Mouse (Mus musculus): ENCODE data around the gene Tmem62. TPM values are rescaled to one million over a fixed set of nuclear protein-coding genes. Genes with fewer than 3 reads are reported as not detected.
"Not testable (repeated sequence)": the region's sequence is repeated elsewhere in the genome, so short reads cannot be mapped to it uniquely, and the experiment has no call there.

The Tmem62 gene
- total RNA-seq (2015; ENCODE audit: low replicate concordance) (3.2 and 5.0 TPM in 2 replicates), total RNA-seq (2017; ENCODE audit: low replicate concordance) (3.7 and 8.4 TPM in 2 replicates)

DNA sequence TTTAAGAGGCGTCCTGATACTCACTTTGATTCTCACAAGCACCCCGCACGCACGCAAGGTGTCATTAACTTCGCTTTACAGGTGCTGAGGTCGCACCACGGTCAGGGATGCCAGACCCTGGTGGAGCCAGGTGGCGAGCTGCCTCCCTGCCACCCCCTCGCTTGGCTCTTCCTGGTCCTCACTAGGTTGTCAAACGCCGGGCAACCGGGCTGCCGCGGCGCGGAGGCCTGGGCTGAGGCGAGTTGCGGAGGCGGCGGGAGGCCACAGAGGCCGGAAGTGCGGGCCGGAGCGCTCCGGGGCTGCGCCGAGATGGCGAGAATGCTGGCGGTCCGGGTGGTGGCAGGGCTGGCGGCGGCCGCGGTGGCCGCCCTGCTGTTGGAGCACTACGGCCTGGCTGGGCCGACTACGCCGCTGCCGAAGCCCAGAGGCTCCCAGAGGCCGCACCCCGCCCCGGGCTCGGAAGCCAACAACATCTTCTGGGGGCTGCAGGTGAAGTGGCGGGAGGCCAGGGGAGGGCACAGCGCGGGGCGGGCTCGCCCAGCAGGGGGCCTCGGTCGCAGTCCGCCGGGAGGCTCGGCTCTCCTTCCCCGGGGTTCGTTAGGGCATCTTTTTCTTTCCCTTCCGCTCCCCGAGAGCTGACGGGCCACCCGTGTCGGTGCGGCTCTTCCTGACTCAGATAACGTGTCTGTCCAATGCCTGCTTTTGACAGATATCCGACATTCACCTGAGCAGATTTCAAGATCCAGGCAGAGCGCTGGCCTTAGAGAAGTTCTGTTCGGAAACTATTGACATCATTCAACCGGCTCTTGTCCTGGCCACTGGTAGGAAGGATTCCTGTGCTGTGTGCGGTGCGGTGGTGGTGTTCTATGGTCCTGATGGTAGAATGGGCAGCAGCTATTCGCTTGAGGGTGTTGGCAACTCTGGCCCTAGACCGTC is at the start of gene Tmem62:
Tmem62 (plus strand) TSS at position 28 of the 936 bp plus-strand sequence.
- ATAC-seq (replicated peaks; ENCODE audit: low FRiP score, poor library complexity, severe bottlenecking): peak; percentile 84

DNA sequence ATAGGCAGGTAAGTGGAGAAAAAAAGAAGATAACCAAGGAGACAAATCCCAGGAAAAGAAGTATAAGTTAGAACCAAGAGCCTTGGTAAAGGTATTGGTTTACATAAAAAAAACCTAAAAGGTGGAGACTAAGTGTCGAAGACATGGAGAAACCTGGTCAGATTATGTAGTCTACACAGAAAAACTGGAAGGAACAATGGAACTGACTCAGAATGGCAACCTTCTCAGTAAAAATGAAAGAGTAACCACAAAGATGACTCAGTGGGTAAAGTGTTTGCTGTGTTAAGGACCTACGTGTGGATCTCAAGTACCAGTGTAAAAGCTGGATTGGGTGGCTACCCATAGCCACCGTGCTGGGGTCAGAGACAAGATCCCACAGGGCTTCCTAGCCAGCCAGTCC is 43.8 kb upstream of the Tmem62 start:
- ATAC-seq (replicated peaks; ENCODE audit: low FRiP score, poor library complexity, severe bottlenecking): no peak

DNA sequence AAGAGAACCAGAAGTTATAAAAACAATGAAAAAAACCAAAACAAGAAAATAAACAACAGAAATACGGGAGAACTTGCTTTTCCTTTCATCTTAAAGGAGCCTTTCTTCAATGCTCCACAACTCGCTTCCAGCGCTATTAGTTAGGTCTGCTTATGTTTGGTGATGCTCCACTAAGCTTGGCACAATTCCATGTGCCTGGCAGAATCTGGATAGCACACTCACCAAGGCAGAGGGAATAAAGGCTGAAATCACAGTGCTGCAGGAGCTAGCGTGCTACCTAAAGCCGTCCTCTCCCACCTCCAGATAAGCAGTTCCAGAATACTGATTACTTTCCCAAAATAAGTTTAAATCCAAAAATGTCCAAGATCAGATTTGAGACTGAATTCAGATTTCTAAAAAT is 25.6 kb upstream of the Tmem62 start:
- ATAC-seq (replicated peaks; ENCODE audit: low FRiP score, poor library complexity, severe bottlenecking): no peak

DNA sequence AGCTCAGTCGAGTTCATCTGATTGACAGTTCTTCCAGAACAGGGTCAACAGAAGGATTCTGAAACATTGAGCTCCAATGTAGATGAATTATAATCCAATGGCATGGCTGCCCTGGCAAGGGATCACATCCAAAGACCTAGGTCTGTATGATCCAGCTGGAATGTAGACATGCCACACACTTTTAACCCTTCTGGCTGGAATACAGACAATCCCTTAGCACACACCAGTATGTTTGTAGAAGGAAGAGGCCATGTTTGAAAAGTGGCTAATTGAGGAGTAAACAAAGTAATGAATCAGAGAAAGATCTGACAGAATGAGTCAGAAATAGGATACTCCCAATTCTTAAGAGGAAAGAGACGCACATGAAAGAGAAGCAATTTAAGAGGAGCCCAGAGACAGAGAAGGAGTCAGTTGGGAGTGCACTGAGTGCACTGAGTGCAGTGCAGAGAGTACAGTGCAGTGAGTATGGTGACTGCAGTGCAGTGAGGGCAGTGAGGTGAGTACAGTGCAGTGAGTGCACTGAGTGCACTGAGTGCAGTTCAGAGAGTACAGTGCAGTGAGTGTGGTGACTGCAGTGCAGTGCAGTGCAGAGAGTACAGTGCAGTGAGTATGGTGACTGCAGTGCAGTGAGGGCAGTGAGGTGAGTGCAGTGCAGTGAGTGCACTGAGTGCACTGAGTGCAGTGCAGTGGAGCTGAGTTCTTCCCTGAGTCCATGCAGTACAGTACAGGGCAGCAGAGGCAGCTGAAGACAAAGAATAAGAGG is 24.5 kb upstream of the Tmem62 start:
- 0 out of 2 replicates have a peak, but pooled peaks have one; percentile 46 for ATAC-seq (replicated peaks; ENCODE audit: low FRiP score, poor library complexity, severe bottlenecking)

DNA sequence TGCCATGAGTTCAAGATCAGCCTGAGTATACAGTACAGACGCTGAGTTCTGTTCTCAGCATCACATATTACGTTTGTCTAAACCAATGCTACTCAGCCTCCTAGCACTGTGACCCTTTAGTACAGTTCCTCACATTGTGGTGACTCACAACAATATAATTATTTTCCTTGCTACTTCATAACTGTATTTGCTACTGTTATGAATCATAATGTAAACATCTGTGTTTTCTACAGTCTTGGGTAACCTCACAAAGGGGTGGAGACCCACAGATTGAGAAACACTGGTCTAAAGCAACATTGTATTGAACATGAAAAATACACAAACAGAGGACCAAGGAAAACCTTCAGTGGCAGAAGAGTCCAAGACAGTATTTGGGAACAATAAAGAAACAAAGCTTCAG is 17.5 kb upstream of the Tmem62 start:
- ATAC-seq (replicated peaks; ENCODE audit: low FRiP score, poor library complexity, severe bottlenecking): no peak

DNA sequence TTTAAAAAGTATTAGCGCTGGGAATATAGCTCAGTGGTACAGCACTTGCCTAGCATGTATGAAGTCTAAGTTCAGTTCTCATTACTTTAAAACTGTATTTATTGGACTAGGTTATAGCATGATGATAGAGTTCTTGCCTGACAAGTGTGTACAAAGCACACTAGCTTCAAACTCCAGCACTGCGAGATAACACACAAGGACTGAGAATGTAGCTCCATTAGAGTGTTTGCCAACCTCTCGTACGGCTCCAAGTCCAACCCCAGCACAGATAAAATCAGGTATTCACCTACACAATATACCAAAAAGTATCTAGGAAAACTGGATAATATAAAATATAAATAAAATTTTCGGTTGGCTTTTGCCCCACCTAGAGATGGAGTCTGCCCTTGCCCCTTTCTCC is 17.0 kb upstream of the Tmem62 start:
- no peak for ATAC-seq (replicated peaks; ENCODE audit: low FRiP score, poor library complexity, severe bottlenecking)

DNA sequence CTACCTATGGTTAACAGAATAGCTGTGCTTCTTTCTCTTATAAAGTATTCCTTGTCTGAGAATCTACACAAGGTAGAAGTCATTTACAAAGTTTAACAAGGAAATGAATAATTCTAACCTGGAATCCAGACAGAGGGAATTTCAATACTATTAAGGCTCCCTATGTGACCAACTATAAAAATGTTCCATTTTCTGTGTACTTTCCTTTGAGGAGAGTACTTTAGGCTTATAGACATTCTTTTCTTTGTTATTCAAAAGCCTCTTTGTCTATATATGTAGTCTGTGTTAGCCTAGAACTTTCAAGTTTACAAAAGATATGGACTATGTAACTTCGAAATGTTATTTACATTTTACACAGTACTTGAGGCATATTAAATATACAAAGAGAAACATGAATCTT is 16.6 kb upstream of the Tmem62 start:
- ATAC-seq (replicated peaks; ENCODE audit: low FRiP score, poor library complexity, severe bottlenecking): no peak

DNA sequence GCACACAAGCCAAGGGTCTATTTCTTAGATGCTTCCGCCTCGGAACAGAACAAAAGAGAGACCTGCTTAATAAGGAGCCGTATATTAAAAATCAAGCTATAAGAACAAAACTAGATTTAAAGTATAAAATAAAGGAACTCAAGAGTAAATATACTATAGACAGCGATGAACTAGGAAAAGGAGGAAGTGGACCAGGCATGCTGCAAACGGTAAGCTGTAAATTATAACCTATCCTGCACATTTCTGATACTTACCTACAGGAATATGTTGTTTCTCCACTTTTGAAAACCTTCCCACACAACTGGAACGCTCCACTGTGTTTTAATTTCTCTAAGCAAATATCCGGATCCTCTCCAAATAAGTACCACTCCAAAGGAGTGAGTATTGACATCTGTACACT is 13.7 kb upstream of the Tmem62 start:
- no peak for ATAC-seq (replicated peaks; ENCODE audit: low FRiP score, poor library complexity, severe bottlenecking)

DNA sequence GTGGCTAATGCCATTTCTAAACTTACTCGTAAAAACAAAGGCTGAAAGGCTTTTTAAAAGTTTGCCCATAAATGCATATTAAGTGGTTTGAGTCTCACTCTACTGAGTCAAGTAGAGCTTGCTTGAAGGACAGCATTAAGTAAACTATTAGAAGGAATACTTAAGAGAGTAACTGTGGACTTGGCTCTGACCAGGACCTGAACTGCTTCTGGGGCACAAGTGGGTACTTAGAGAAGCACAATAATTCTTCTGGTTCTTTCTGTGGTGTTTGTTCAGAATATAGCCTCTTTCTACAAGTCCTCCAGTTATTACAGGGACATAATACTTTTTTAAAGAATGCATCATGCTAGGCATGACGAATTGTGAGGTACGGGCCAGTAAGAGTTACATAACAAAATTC is 11.3 kb upstream of the Tmem62 start:
- ATAC-seq (replicated peaks; ENCODE audit: low FRiP score, poor library complexity, severe bottlenecking): no peak

DNA sequence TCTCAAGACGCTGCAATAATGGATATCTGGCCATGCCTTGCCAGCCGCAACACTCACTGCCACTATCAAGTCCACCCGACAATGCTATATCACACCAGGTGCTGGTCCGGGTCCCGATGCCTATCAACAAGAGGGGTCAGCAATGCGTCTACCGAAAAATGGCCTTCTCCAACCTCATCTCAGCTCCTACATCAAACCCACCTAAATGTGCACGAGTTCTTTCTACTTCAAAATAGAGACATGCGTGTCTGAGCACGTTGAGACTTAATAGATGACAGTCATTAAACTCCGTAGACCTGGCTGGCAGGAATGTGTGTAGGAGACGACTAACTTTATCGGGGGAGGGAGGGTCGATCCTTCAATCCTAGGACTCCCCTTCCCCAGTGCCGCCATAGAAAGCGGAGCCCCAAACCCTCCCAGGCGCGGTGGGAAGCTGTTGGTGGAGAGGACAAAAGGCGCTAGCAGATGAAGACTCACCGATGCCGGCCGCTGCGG is 6.7 kb upstream of the Tmem62 start:
- peak; percentile 56 for ATAC-seq (replicated peaks; ENCODE audit: low FRiP score, poor library complexity, severe bottlenecking)

DNA sequence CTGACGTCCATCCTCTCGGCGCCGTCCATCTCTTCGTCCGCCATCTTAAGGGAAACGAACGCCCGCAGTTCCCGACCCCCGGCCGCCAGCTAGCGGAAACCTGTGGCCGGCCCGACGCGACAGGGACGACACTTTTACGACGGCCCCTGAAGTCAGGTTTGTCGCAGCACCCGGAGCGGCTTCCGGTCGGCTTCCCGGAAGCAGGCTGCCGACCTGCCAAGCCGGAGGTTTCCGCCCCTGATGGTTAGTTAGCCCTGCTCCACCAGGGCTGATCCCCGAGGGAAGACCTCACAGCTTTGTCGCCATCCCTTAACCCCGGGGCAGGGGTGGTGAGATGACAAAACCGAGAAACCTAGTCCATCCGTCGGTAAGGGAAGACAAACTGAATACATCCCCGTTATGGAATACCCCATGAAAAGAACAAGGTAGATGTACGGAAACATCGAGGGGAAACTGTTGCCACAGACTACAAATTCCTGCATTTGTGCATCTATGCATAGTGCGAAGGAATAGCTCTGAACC is 6.2 kb upstream of the Tmem62 start, which contains the start of gene Ubr1:
Ubr1 (minus strand) TSS at position 157 of the 522 bp plus-strand sequence.
- peak; percentile 96 for ATAC-seq (replicated peaks; ENCODE audit: low FRiP score, poor library complexity, severe bottlenecking)

DNA sequence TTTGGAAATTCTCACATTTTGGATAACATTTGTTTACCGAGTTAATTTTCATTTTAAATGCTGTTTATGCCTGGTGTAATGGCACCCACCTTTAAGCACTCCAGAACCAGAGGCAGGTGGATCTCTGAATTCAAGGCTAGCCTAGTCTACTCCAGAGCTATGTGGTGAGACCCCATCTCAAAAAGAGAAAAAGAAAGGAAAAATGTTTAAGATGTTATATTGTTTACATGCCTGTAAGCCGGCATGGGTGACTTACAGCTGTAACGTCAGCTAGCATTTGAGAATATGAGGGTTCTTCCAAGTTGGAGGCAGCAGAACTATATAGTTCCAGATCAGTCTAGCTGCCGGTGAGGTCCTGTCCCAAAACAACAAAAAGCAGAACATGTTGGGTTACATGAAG is 5.1 kb upstream of the Tmem62 start:
- ATAC-seq (replicated peaks; ENCODE audit: low FRiP score, poor library complexity, severe bottlenecking): no peak

DNA sequence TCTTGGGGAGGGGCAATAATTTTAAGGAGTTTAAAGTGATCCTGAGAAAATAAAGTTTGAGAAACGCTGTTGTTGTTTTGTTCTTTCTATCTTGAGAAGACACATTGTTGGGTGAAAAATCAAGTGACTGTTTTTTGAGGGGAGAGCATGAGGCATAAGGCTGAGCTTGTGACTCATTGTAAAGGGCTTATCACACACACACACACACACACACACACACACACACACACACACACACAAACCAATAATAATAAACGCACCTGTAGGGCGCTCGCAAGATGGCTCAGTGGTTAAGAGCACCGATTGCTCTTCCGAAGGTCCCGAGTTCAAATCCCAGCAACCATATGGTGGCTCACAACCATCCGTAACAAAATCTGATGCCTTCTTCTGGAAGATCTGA is 4.6 kb upstream of the Tmem62 start:
- ATAC-seq (replicated peaks; ENCODE audit: low FRiP score, poor library complexity, severe bottlenecking): not testable (repeated sequence)

DNA sequence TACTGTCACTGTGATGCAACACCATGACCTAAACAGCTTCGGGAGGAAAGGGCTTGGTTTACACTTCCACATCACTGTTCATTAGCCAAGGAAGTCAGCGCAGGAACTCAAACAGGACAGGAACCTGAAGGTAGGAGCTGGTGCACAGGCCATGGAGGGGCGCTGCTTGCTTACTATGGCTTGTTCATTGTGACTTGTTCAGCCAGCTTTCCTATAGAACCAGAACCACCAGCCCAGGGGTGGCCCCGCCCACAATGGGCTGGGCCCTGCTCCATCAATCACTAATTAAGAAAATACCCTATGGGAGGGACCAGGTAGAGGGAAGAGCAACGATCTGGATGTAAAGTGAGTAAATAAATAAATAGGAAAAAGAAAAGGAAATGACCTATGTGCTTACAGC is 3.9 kb upstream of the Tmem62 start:
- no peak for ATAC-seq (replicated peaks; ENCODE audit: low FRiP score, poor library complexity, severe bottlenecking)

DNA sequence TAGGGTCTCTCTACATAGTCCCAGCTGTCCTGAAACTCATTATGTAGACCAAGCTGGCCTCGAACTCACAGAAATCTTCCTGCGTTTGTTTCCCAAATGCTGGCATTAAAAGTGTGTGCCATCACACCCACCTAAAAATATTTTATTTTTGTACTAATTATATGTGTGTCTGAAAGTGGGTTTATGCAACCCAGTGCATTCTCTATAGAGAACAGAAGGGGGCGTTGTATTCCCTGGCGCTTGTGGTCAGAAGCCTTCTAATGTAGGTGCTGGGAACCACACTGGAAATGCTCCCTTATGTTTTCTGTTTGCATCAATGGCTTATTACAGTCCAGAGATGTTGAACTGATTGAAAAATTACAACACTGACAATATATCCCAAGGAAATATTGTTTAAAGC is 509 bp upstream of the Tmem62 start:
- ATAC-seq (replicated peaks; ENCODE audit: low FRiP score, poor library complexity, severe bottlenecking): peak; percentile 62

DNA sequence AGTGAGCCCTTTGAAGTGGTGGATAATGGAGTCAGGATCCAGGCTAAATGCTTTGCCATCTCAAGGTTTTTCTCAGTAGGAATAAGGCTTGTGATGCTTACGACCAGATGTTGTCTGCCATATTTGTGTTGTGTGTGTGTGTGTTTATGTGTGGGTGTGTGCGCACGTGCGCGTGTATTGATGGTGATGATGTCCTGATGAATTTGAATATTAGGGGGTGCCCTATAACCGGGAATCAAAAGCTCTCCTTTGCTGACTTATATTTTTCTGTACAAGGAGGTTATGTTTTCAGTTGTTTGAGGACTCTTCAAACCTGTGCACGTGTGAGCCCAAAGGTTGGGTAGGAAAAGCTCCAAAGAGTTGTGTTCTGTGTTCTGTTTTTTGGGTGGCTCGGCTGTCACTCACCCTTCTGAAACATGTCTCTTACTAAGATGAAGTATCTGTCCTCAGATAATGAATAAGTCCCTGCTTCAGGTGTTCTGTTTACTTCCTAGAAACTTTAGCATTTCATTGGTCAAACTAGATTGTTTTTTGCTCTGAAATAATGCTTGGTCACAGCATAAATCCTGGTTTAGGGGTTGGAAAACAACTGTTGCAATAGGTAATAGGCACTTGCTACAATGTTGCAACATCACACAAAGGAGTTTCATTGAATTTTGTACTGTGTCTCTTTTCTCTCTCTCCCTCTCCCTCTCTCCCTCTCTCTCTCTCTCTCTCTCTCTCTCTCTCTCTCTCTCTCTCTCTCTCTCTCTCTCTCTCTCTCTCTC is 1.3 kb downstream of the Tmem62 start:
- no peak for ATAC-seq (replicated peaks; ENCODE audit: low FRiP score, poor library complexity, severe bottlenecking)

DNA sequence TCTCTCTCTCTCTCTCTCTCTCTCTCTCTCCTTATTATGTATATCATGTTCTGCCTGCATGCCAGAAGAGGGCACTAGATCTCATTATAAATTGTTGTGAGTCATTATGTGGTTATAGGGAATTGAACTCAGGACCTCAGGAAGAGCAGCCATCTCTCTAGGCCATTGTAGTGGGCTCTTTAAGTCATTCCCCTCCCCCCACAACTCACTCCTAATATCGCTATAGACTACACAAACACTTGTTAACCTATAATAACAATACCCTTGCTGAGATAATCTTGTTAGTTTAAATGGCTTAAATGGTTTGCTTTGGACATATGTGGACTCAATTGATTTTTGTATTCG is 1.8 kb downstream of the Tmem62 start:
- no peak for ATAC-seq (replicated peaks; ENCODE audit: low FRiP score, poor library complexity, severe bottlenecking)

DNA sequence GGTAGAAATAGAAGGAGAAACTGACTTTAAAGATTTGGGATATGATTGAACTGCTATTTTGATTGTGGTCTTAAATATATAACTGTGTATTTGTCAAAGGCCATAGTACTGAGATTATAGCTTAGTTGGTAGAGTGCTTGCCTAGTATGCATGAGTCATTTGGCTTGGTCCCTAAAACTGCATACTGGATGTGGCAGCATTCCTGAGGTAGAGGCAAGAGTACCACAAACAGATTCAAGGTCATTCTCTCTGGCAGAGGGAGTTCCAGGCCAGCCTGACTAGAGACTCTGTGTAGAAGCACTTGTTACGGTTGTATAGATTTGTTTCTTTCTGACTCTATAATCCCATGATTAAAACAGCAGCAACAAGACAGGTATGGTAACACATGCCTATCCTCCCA is 3.0 kb downstream of the Tmem62 start:
- no peak for ATAC-seq (replicated peaks; ENCODE audit: low FRiP score, poor library complexity, severe bottlenecking)

DNA sequence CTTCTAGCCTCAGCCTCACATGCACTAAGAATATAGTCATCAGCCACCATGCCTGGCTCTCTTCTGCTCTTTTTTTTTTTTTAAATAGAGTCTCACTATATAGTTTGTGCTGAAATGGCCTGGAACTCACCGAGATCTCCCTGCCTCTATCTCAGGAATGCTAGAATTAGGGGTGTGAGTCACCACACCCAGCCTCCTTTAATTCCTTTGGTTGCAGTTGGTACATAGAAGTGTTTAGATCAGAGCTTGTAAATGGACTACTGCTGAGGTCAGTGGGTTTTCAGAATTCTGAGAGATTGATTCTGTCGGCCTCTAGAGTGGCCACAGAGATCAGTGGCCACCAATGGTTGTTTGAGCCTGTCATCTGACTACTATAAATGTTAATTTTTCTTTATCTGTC is 4.0 kb downstream of the Tmem62 start:
- no peak for ATAC-seq (replicated peaks; ENCODE audit: low FRiP score, poor library complexity, severe bottlenecking)

DNA sequence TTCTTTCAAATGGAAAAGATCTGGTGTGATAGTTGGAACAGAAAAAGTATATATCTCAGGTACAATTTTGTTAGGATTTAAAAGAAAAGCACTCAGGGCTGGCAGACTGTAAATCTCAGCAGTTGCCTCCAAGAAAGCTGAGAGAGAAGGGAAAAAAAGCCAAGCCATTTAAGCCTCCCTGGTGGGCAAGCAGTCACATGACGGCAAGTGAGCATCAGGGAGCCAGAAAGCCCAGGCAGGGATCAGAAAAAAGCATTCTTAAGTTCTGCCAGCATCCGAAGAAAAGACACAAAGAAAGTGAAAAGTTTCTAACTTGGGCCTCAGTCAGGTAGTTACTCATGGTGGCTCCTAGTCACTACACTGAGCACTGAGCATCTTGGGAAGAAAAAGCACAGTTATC is 6.8 kb downstream of the Tmem62 start:
- no peak for ATAC-seq (replicated peaks; ENCODE audit: low FRiP score, poor library complexity, severe bottlenecking)
